Mouse (Mus musculus) neutrophil, adult 5-6 weeks (primary cell): ENCODE measurements around the gene 1700001P01Rik. TPM values are rescaled to one million over a fixed set of nuclear protein-coding genes. Genes with fewer than 3 reads are reported as not detected.

Experiments
- ATAC-seq: fragments of 151-379, 151-347 bp; 2 replicates; pipeline ENCODE4 v1.8.0; 2017; ENCODE audit warnings: mild to moderate bottlenecking, moderate TSS enrichment; ENCODE audit not compliant: insufficient number of reproducible peaks, poor library complexity, low FRiP score, severe bottlenecking; ENCODE audit errors: extremely low read depth
- total RNA-seq: library from RNA; stranded (forward); fragments of 200-1000 nt; gene quantifications from 2 replicates; pipeline ENCODE4 v1.2.3, GENCODE M21; 2017

1700001P01Rik gene
- total RNA-seq, 1 experiment from 2014 or later = 0.81 TPM

GRCm38 (mm10) chr11:97733689-97734088 is 42.0 kb downstream of the 1700001P01Rik start:
- ATAC-seq = no peak

GRCm38 (mm10) chr11:97728730-97729129 is 47.0 kb downstream of the 1700001P01Rik start:
- ATAC-seq = no peak

DNA sequence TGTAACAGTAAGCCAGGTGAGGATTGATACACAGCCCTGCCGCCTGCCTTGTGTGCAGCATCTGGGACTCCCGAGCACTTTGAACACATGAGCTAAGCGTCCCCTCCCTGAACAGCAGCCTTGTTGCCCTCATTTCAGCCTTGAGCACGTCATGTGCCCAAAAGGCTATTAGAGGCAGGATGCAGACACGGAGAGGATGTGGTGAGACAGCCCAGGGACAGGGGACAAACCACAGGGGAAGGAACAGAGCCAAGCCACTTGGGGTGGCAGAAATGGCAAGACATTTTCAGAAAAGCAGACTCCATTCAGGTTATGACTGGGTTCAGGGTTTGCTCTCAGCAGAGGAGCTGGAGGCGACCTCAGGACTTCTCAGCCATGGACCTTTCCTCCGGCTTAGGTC is 47.4 kb downstream of the 1700001P01Rik start:
- ATAC-seq = peak; percentile 68; the same call in 1 of the 2 replicates

- ATAC-seq = no peak
Observed at GRCm38 (mm10) chr11:97723709-97724108, 52.0 kb downstream of the 1700001P01Rik start.

Other genes starting within 250 kb of the 1700001P01Rik start
- gene Srcin1, start 199.7 kb downstream of the 1700001P01Rik start, total RNA-seq = 0.12 TPM in 1 of 2 replicates, not detected in the other
- gene Epop, start 146.2 kb downstream of the 1700001P01Rik start, total RNA-seq = 0.35 and 0.61 TPM in 2 replicates
- gene Mllt6, start 112.5 kb downstream of the 1700001P01Rik start, total RNA-seq = 63.2 and 69.2 TPM in 2 replicates
- gene Cisd3, start 90.1 kb downstream of the 1700001P01Rik start, total RNA-seq = 7.2 and 13.5 TPM in 2 replicates
- not detected in 2 replicates for gene Pcgf2, start 75.4 kb downstream of the 1700001P01Rik start, total RNA-seq
- gene Psmb3, start 72.5 kb downstream of the 1700001P01Rik start, total RNA-seq = 89.0 and 97.7 TPM in 2 replicates
- gene Pip4k2b, start 31.2 kb downstream of the 1700001P01Rik start, total RNA-seq = 29.0 and 30.6 TPM in 2 replicates
- 35.0 and 41.2 TPM in 2 replicates for gene Cwc25, start 9.4 kb downstream of the 1700001P01Rik start, total RNA-seq
- gene Rpl23, start 6.5 kb upstream of the 1700001P01Rik start, total RNA-seq = 1,248 and 1,304 TPM in 2 replicates
- 257 and 315 TPM in 2 replicates for gene Lasp1, start 23.1 kb upstream of the 1700001P01Rik start, total RNA-seq
- 0.47 and 1.2 TPM in 2 replicates for gene B230217C12Rik, start 64.9 kb upstream of the 1700001P01Rik start, total RNA-seq
- 1.0 and 2.3 TPM in 2 replicates for gene Fbxo47, start 108.2 kb upstream of the 1700001P01Rik start, total RNA-seq
- 1.2 and 2.9 TPM in 2 replicates for gene Plxdc1, start 210.5 kb upstream of the 1700001P01Rik start, total RNA-seq
- 54.0 and 56.4 TPM in 2 replicates for gene Arl5c, start 220.3 kb upstream of the 1700001P01Rik start, total RNA-seq
- gene Cacnb1, start 247.1 kb upstream of the 1700001P01Rik start, total RNA-seq = 4.1 and 4.8 TPM in 2 replicates